Mouse (Mus musculus): ENCODE results near the gene Mical3. TPM values are rescaled to one million over a fixed set of nuclear protein-coding genes. Genes with fewer than 3 reads are reported as not detected.

Mical3 gene
- polyA plus RNA-seq, 1 experiment from 2014 or later: 20.9 TPM

DNA sequence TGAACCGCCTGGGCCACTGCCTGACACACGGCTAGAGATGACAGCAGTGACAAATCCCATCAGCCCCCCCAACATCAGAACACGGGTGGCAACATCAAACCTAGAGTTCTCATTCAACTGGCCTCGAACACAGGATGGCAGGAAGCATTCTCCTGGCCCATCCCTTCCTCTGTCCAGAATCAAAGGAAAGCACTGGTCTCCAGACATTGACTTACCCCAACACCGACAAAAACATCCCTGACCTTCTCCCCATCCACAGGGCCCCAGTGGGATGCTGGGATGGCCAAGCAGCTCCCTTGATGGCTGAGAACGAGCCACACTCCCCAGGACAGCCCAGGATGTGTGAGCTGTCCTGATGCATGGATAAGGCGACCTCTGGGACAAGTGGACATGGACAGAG is 57.5 kb downstream of the Mical3 start:
- ATAC-seq: no peak
- no peak overlapping the region for H3K4me2 ChIP-seq
- no peak overlapping the region for H3K9ac ChIP-seq
- H3K27ac ChIP-seq: no peak overlapping the region
- H3K9me3 ChIP-seq (replicated peaks): no peaks in the 10 kb centered on the region
- WGBS: 81% methylated on average over 7 of the region's 7 CpGs
- no peaks in the 10 kb centered on the region for H3K27me3 ChIP-seq
- no peak overlapping the region for H3K4me3 ChIP-seq
- H3K36me3 ChIP-seq (ENCODE audit: poor library complexity, severe bottlenecking): no peaks in the 10 kb centered on the region
- H3K4me1 ChIP-seq: peaks cover 18% of the 10 kb centered on the region

DNA sequence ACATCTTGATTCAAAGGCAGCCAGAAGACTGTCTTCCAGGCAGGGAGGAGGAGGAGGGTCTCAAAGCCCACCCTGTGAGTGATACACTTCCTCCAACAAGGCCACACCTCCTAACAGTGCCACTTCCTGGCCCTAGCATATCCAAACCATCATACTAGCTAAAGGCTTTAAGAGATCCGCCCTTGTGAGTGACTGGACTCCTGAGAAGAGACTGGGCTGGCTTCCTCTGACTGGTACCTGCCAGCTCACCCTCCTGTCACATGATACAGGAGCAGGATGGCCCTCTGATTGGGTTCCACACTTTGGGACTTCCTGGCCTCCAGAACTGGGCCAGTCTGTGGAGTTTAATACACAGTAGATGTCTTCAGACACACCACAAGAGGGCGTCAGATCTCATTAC is 58.2 kb downstream of the Mical3 start:
- Histone ChIP-seq H3K27me3 (no peaks in the 10 kb centered on the region), H3K9me3 (replicated peaks) (no peaks in the 10 kb centered on the region), H3K4me1 (peaks cover 18% of the 10 kb centered on the region), H3K4me3 (no peak overlapping the region), H3K27ac (no peak overlapping the region), H3K4me2 (no peak overlapping the region), H3K9ac (no peak overlapping the region), H3K36me3 (ENCODE audit: poor library complexity, severe bottlenecking) (no peaks in the 10 kb centered on the region)
- 77% methylated on average over 2 of the region's 2 CpGs for WGBS
- ATAC-seq: no peak

DNA sequence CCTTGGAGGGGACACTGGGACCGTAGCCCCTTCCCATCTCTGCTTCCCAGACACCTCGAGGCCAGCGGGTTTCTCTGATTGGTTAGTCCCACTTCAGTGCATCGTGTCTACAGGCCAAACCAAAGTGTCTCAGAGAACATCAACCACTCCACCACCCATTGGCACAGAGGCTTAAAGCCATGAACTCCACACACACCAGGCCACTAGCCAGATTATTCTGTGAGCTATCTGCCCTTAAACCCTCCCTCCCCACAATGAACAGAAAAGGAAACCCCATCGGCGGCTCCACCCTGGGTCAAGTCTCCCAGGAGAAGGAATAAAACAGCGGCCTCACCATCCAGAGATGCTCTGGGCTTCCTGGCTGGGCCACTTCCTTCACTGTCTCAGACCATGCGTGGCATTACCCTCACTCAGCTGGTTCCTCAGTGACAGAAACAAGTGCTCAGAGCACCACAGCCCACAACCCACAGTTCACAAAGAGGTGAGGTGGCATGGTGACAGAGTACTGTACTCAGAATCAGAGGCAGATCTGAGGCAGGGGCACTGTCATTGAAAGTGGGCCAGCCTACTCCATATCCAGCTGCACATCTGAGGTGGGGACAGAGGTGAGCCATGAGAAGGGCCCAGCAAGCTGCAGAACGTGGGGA is 60.1 kb downstream of the Mical3 start:
- Histone ChIP-seq H3K27ac (no peak overlapping the region), H3K4me1 (peaks cover 28% of the 10 kb centered on the region), H3K9ac (no peak overlapping the region), H3K4me3 (no peak overlapping the region), H3K9me3 (replicated peaks) (no peaks in the 10 kb centered on the region), H3K4me2 (no peak overlapping the region), H3K36me3 (ENCODE audit: poor library complexity, severe bottlenecking) (no peaks in the 10 kb centered on the region), H3K27me3 (no peaks in the 10 kb centered on the region)
- 93% methylated on average over 9 of the region's 9 CpGs for WGBS
- ATAC-seq: no peak

DNA sequence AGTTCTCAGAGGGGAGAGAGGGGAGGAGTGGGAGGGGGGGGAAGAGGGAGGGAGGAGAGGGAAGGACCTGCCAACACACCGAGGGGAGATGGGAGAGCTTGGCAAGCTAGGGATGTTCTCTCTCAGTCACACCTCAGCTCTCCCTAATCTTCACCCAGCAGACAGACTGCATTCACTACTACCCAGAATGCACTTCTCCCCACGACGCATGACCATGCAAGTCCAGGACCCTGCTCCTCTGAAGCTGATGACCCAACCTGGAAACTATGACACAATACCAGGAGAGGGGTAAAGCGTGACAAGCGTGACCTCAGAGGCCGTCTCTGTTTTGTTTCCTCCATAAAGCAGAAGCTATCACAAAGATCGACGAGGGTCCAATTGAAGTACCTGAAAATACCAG is 61.6 kb downstream of the Mical3 start:
- ATAC-seq: no peak
- Histone ChIP-seq H3K27ac (no peak overlapping the region), H3K4me3 (no peak overlapping the region), H3K4me1 (peaks cover 42% of the 10 kb centered on the region), H3K9me3 (replicated peaks) (no peaks in the 10 kb centered on the region), H3K9ac (no peak overlapping the region), H3K36me3 (ENCODE audit: poor library complexity, severe bottlenecking) (no peaks in the 10 kb centered on the region), H3K27me3 (no peaks in the 10 kb centered on the region), H3K4me2 (no peak overlapping the region)
- 81% methylated on average over 8 of the region's 8 CpGs for WGBS

DNA sequence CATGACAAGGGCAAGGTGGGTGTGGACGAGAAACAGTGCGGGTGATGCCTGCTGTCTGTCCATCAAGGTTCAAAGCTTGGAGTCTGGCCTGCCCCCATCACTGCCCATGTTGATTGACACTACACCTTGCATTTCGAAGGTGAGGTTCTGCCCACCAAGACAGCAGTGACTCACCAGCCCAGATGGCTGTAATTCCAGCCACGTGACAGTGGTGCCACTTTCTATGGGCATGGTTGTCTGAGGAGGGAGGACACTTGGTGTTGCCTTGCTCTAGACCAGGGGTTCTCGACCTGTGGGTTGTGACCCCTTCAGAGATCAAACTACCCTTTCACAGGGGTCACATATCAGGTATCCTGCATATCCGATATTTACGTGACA is 62.7 kb downstream of the Mical3 start:
- no peak overlapping the region for H3K27ac ChIP-seq
- no peak for ATAC-seq
- H3K4me1 ChIP-seq: peaks cover 48% of the 10 kb centered on the region

DNA sequence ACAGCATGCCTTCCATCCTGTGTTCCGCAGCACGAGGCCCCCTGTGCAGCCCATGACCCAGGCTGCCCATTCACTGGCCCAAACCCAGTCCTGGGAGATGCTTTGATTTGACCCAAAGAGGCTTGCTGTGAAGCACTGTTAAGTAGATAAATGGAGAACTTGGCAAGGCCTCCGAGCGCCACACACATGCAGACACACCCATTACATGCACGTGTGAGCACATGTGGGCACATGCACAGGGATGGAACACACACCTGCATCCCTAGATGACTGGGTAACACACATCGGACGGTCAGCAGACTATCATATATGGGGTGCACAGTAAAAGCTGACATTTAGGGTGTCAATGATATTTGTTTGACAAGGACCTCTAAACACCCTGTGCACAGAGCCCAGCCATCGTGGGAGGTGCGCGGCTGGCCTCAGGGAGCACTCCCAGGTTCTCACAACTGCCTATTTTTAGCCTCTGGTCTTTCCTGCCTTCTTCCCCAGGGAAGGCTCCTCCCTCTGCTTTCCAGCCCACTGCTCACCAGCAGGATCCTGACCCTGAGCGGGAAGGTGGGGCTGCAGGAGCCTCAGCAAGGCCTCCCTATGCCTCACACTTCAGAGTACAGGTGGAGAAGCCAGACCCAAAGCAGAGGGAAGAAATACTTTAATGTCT is 63.2 kb downstream of the Mical3 start:
- Histone ChIP-seq H3K9ac (no peak overlapping the region), H3K27ac (no peak overlapping the region), H3K4me1 (peaks cover 48% of the 10 kb centered on the region), H3K4me3 (no peak overlapping the region), H3K27me3 (no peaks in the 10 kb centered on the region), H3K36me3 (ENCODE audit: poor library complexity, severe bottlenecking) (no peaks in the 10 kb centered on the region), H3K9me3 (replicated peaks) (no peaks in the 10 kb centered on the region), H3K4me2 (no peak overlapping the region)
- WGBS: 68% methylated on average over 11 of the region's 11 CpGs
- ATAC-seq: no peak

More for the DNA sequence above, 62.7 kb downstream of the Mical3 start:
- Histone ChIP-seq H3K27me3 (no peaks in the 10 kb centered on the region), H3K36me3 (ENCODE audit: poor library complexity, severe bottlenecking) (no peaks in the 10 kb centered on the region), H3K9ac (no peak overlapping the region), H3K9me3 (replicated peaks) (no peaks in the 10 kb centered on the region), H3K4me3 (no peak overlapping the region), H3K4me2 (no peak overlapping the region)
- WGBS: 90% methylated on average over 7 of the region's 7 CpGs

DNA sequence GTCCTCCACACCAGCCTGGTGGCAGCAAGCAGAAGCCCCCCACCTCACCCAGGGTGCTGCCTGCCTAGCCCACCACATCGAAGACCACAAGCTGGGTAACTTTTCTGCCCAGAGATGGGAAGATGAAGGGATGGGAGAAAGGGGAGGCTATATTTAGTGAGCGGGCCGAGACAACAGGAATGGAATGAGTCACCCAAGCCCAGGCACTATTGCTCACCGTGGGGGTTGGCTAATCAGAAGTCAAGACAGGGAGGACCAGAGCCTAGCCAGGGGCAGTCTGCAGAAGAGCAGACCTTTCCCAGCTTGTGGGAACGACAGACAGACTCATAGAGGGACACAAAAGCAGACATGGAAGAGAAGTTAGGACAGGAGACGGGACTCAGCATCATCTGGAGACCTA is 64.0 kb downstream of the Mical3 start:
- H3K4me3 ChIP-seq: no peak overlapping the region
- no peaks in the 10 kb centered on the region for H3K9me3 ChIP-seq (replicated peaks)
- H3K9ac ChIP-seq: no peak overlapping the region
- H3K4me1 ChIP-seq: peaks cover 48% of the 10 kb centered on the region
- H3K27me3 ChIP-seq: no peaks in the 10 kb centered on the region
- H3K36me3 ChIP-seq (ENCODE audit: poor library complexity, severe bottlenecking): no peaks in the 10 kb centered on the region
- no peak for ATAC-seq
- H3K27ac ChIP-seq: no peak overlapping the region
- H3K4me2 ChIP-seq: no peak overlapping the region
- 52% methylated on average over 6 of the region's 6 CpGs for WGBS

DNA sequence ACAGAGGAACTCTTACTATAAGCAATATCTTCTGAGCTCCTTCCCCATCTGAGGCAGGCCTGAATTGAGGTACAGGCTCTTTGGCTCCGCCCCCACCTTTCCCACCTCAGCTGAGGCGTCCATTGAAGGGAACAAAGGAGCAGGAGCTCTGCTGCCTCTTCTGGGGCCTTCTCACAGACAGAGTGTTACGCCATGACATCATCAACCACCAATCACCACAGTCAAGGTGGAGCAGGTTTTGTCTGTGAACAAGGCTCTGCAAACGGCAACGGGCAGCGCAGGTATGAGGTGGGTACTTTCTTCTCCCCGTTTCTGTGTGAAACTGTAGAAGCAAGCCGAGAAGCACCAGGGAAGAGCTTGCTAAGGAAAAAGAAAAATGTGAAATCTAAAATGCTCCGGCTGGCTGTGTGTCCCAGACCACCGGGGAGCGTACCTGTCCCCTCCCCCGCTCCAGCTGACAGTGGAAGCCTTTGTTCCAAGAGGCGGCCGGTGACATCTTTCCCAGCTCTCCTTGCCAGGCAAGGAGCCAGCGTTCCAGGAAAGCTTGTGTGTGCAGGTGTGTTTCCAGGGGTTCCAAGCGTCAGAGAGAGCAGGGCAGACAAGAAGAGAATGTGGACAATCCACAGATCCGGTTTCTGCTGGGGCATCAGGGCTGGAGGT is 66.3 kb downstream of the Mical3 start:
- 20% methylated on average over 17 of the region's 17 CpGs for WGBS
- H3K4me3 ChIP-seq: peak overlapping the region; percentile 14
- peaks cover 46% of the 10 kb centered on the region for H3K4me1 ChIP-seq
- H3K9me3 ChIP-seq (replicated peaks): no peaks in the 10 kb centered on the region
- H3K27me3 ChIP-seq: no peaks in the 10 kb centered on the region
- H3K36me3 ChIP-seq (ENCODE audit: poor library complexity, severe bottlenecking): no peaks in the 10 kb centered on the region
- ATAC-seq: peak; percentile 91
- H3K4me2 ChIP-seq: peak overlapping the region; percentile 43
- H3K9ac ChIP-seq: peak overlapping the region; percentile 45
- H3K27ac ChIP-seq: peak overlapping the region; percentile 87

DNA sequence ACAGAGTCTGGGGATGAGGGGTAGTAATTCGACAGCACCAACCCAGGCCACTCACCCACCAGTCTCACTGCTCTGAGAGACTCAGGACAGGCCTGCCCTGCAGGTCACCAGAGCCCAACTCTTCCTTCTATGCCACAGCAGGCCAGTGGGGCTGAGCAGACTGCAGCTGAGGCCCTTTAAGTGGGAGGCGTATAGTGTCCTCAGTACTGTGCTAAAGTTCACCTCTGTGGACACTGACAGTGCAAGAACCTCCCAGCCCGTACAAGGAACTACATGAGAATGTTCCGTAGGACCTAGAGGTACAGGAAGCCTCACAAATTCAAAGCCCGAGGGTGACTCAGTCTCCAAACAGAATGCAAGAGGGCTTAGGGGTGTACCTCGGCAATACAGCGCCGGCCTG is 67.0 kb downstream of the Mical3 start:
- Histone ChIP-seq H3K36me3 (ENCODE audit: poor library complexity, severe bottlenecking) (no peaks in the 10 kb centered on the region), H3K4me1 (peaks cover 40% of the 10 kb centered on the region), H3K9ac (no peak overlapping the region), H3K9me3 (replicated peaks) (no peaks in the 10 kb centered on the region), H3K27me3 (no peaks in the 10 kb centered on the region), H3K27ac (peak overlapping the region; percentile 87), H3K4me2 (no peak overlapping the region), H3K4me3 (no peak overlapping the region)
- WGBS: 83% methylated on average over 8 of the region's 8 CpGs
- no peak; the same call in 1 of the 2 replicates for ATAC-seq

DNA sequence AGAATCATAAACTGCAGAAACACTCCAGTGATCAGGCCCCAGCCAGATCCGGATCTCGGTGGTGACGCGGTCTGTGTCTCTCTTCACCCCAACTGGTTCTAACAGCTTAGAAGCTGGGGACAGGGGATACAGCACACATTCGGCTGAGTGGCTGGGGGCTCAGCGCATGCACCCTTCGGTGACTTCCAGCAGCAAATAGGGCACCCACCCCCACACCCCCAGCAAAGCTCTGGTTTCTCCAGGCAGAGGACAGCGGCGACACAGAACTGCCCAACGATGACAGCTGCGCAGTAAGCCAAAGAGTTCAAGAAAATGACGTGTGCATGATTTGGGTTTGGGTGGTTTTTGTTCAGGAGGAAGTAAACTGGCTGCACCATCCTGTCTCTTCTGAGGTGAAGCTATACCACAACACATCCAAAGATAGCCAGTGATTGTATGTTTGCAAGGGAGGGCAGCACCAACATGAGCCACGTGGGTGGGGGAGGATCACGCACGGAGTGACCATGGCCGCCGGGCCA is 67.8 kb downstream of the Mical3 start:
- H3K36me3 ChIP-seq (ENCODE audit: poor library complexity, severe bottlenecking): no peaks in the 10 kb centered on the region
- no peak overlapping the region; the same call in 1 of the 2 replicates for H3K27ac ChIP-seq
- no peak overlapping the region for H3K4me3 ChIP-seq
- H3K9ac ChIP-seq: no peak overlapping the region
- H3K4me2 ChIP-seq: no peak overlapping the region
- H3K9me3 ChIP-seq (replicated peaks): no peaks in the 10 kb centered on the region
- WGBS: 94% methylated on average over 17 of the region's 17 CpGs
- no peak for ATAC-seq
- peaks cover 40% of the 10 kb centered on the region for H3K4me1 ChIP-seq
- H3K27me3 ChIP-seq: no peaks in the 10 kb centered on the region

DNA sequence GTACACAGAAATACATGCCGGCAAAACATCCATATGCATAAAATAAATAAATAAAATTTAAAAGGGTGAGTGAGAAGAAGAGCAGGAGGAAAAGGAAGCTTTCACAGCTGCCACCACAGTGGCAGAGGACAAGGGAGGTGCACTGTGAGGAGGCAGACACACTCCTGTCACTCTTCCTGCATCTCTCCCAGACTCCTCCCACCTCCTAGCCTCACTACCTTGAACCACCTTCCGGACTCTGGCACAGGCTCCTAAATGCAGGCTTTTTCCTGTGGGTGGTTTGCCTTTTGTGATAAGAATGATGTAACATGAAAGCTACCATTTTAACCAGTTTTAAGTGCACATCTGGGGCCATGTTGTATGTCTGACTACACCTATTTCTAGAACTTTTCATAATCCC is 72.8 kb downstream of the Mical3 start:
- Histone ChIP-seq H3K4me1 (0 out of 2 replicates have a peak, but pooled peaks cover 3% of the 10 kb centered on the region), H3K27ac (no peak overlapping the region), H3K27me3 (no peaks in the 10 kb centered on the region), H3K4me3 (no peak overlapping the region), H3K4me2 (no peak overlapping the region), H3K9me3 (replicated peaks) (no peaks in the 10 kb centered on the region), H3K9ac (no peak overlapping the region), H3K36me3 (ENCODE audit: poor library complexity, severe bottlenecking) (no peaks in the 10 kb centered on the region)
- 95% methylated on average over 2 of the region's 2 CpGs for WGBS
- ATAC-seq: no peak

DNA sequence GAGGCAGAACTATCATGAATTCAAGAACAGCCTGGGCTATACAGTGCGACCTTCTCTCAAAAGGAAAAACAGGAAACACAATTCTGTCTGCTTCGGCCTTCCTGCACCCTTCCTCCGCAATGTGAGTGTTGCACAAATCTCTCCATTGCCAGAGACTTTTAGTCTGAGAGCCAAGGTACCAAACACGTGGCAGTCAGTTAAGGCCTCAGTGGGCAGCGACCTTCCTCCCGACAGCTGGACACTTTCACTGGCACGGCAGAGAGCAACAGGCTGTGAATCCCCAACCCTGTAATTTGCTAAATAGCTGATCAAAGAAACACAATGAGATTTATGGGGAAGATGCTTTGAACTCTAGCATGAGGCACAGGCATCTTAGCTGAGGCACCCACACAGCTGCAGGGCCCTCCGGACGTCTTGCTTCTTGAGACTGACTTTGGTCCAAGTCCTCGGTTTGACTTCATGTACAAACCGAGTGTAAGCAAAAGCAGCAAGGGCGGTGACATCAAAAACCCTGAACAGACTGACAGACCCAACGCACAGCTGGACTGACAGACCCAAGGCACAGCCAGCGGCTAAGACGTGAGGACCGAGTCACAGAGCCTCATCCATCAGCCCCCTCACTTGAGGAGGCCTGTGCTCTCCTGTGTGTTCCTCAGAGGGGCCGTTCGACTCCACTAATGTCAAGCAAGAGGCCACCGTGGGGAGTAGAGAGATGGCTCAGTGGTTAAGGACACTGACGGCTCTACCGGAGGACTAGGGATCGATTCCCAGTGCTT is 73.4 kb downstream of the Mical3 start:
- H3K4me3 ChIP-seq: no peak overlapping the region
- WGBS: 88% methylated on average over 22 of the region's 22 CpGs
- H3K4me2 ChIP-seq: no peak overlapping the region
- H3K27ac ChIP-seq: no peak overlapping the region
- no peak overlapping the region for H3K9ac ChIP-seq
- 0 out of 2 replicates have a peak, but pooled peaks cover 3% of the 10 kb centered on the region for H3K4me1 ChIP-seq
- H3K9me3 ChIP-seq (replicated peaks): no peaks in the 10 kb centered on the region
- no peaks in the 10 kb centered on the region for H3K27me3 ChIP-seq
- ATAC-seq: no peak
- no peaks in the 10 kb centered on the region for H3K36me3 ChIP-seq (ENCODE audit: poor library complexity, severe bottlenecking)
